Mouse (Mus musculus): ENCODE measurements around the gene Lman2.

- no peak for TF ChIP-seq CTCF (IDR thresholded peaks at IDR 0.05; ENCODE audit: insufficient read depth, low read depth, low read length)
- TF ChIP-seq POLR2A (IDR thresholded peaks at IDR 0.05; ENCODE audit: insufficient read depth, low read depth, low read length): no peak
These were observed 23.3 kb downstream of the Lman2 start for GRCm38 (mm10) chr13:55339259-55339658.
